In genomic region chr2:50028930-50029329, GRCm38 (mm10) we compare ENCODE assay signal across 26 mouse cellular contexts. TPM values are rescaled to one million over a fixed set of nuclear protein-coding genes. Genes with fewer than 3 reads are reported as not detected.
DNase-seq lines count a peak whose midpoint lies in the region; ATAC-seq lines count a peak whose summit lies in the region.
"Had no signal": no experiment of that assay in that cellular context is flagged by ENCODE, and none has a peak within 500 bp of the region (broad histone marks: within the 10 kb centered on the region; RNA-seq: fewer than 3 reads in every experiment).

No protein-coding gene starts in this region.

- H3K4me3 ChIP-seq in midbrain, embryonic 15.5 days, result no peak overlapping the region
- H3K4me3 ChIP-seq: forebrain, embryonic 10.5 days; forebrain, embryonic 13.5 days; heart, embryonic 12.5 days; heart, embryonic 15.5 days; hindbrain, embryonic 10.5 days; hindbrain, embryonic 13.5 days had no signal

- peak; percentile 89 for ATAC-seq in common myeloid progenitor, adult 5-6 weeks (replicated peaks; ENCODE audit: low read depth, poor library complexity, severe bottlenecking)
- peak; percentile 97 for ATAC-seq in megakaryocyte progenitor cell, adult 5-6 weeks (replicated peaks; ENCODE audit: poor library complexity)
- no peak for ATAC-seq in midbrain, embryonic 15.5 days (replicated peaks)
- ATAC-seq: CD4-positive, CD25-positive, alpha-beta regulatory T cell, adult 4 months; forebrain, embryonic 13.5 days; forebrain, embryonic 16.5 days; hindbrain, embryonic 16.5 days had no signal

- H3K36me3 ChIP-seq in midbrain, embryonic 15.5 days (replicated peaks), result no peaks in the 10 kb centered on the region
- H3K36me3 ChIP-seq: forebrain, embryonic 10.5 days; heart, embryonic 12.5 days; heart, embryonic 15.5 days; hindbrain, embryonic 10.5 days; hindbrain, embryonic 13.5 days had no signal

- no peak overlapping the region for H3K4me2 ChIP-seq in midbrain, embryonic 15.5 days
- H3K4me2 ChIP-seq: forebrain, embryonic 13.5 days; heart, embryonic 12.5 days; heart, embryonic 15.5 days; hindbrain, embryonic 13.5 days had no signal

- DNase-seq in Muller cell, postnatal 12 days (ENCODE audit: inconsistent ontology term), result peak; percentile 29
- DNase-seq in MN1 (ENCODE audit: low spot score), result no peak
- no peak for DNase-seq in spleen, postnatal 14 days (ENCODE audit: low spot score in 2 of 2)
- DNase-seq: adrenal gland, adult 8-10 months; adrenal gland, postnatal 25 days; cerebellum, adult 11-12 months; cerebellum, adult 8-10 months; cerebellum, postnatal 10 days; cerebellum, postnatal 36 days; gastrocnemius, postnatal 10 days; gastrocnemius, postnatal 36 days; heart, adult 18-20 months; heart, postnatal 10 days; heart, postnatal 36 days had no signal

- WGBS in midbrain, embryonic 15.5 days, result 61% methylated on average over 8 of the region's 8 CpGs

- no peaks in the 10 kb centered on the region for H3K27me3 ChIP-seq in midbrain, embryonic 15.5 days (replicated peaks)
- H3K27me3 ChIP-seq: forebrain, embryonic 13.5 days; heart, embryonic 12.5 days; heart, embryonic 15.5 days; hindbrain, embryonic 13.5 days had no signal

- no peaks in the 10 kb centered on the region for H3K4me1 ChIP-seq in midbrain, embryonic 15.5 days
- H3K4me1 ChIP-seq: forebrain, embryonic 10.5 days; forebrain, embryonic 13.5 days; heart, embryonic 15.5 days; hindbrain, embryonic 10.5 days; hindbrain, embryonic 13.5 days had no signal

- no peak overlapping the region for H3K9ac ChIP-seq in midbrain, embryonic 15.5 days
- H3K9ac ChIP-seq: forebrain, embryonic 13.5 days; heart, embryonic 12.5 days; heart, embryonic 15.5 days; hindbrain, embryonic 13.5 days had no signal

- no peak overlapping the region for H3K27ac ChIP-seq in midbrain, embryonic 15.5 days
- H3K27ac ChIP-seq: forebrain, embryonic 10.5 days; forebrain, embryonic 13.5 days; heart, embryonic 15.5 days; hindbrain, embryonic 10.5 days; hindbrain, embryonic 13.5 days had no signal

- H3K9me3 ChIP-seq in midbrain, embryonic 15.5 days, result no peaks in the 10 kb centered on the region
- H3K9me3 ChIP-seq: forebrain, embryonic 10.5 days; forebrain, embryonic 13.5 days; heart, embryonic 12.5 days; heart, embryonic 15.5 days; hindbrain, embryonic 10.5 days; hindbrain, embryonic 13.5 days had no signal

RNA-seq across cellular contexts. Expression of gene Lypd6, which starts 37.3 kb away (rescaled TPM):
- 0.53 TPM in 1 of 2 replicates, not detected in the other for total RNA-seq in common myeloid progenitor, adult 5-6 weeks (2017)
- total RNA-seq in megakaryocyte progenitor cell, adult 5-6 weeks (2015), result 0.12 TPM in 1 of 2 replicates, not detected in the other
- not detected in 2 replicates for total RNA-seq in megakaryocyte progenitor cell, adult 5-6 weeks (2017)
- polyA plus RNA-seq in midbrain, embryonic 15.5 days (2015; fragmentation: Nextera tagmentation; extraction: Ambion mirVana), result 9.2 and 10.4 TPM in 2 replicates
- polyA plus RNA-seq: CD4-positive, CD25-positive, alpha-beta regulatory T cell, adult 4 months had no signal
